Mouse (Mus musculus): Measurements from ENCODE around the gene Aldh3b3. TPM values are rescaled to one million over a fixed set of nuclear protein-coding genes. Genes with fewer than 3 reads are reported as not detected.

Aldh3b3 gene
- polyA plus RNA-seq, 1 experiment from 2014 or later, result 0.11 TPM

GRCm38 (mm10) chr19:4012432-4013022, 54.1 kb downstream of the Aldh3b3 start, which contains the start of gene Ndufv1:
TSS of gene Ndufv1 (minus strand) at chr19:4012806.
- H3K27ac ChIP-seq, result peak within 1 kb of the TSS; percentile 21; the same call in 1 of the 2 replicates
- H3K36me3 ChIP-seq, result peaks cover 28% of the 10 kb centered on the region
- peak within 1 kb of the TSS; percentile 57 for H3K9ac ChIP-seq
- under 1% methylated on average over 45 of the region's 45 CpGs for WGBS
- no peaks in the 10 kb centered on the region for H3K9me3 ChIP-seq
- no peaks in the 10 kb centered on the region for H3K27me3 ChIP-seq
- ATAC-seq (ENCODE audit: borderline replicate concordance, extremely low read depth, low FRiP score, low TSS enrichment), result peak; percentile 99
- peak within 1 kb of the TSS; percentile 65 for H3K4me2 ChIP-seq
- H3K4me3 ChIP-seq, result peak within 1 kb of the TSS; percentile 62
- peaks cover 11% of the 10 kb centered on the region for H3K4me1 ChIP-seq

DNA sequence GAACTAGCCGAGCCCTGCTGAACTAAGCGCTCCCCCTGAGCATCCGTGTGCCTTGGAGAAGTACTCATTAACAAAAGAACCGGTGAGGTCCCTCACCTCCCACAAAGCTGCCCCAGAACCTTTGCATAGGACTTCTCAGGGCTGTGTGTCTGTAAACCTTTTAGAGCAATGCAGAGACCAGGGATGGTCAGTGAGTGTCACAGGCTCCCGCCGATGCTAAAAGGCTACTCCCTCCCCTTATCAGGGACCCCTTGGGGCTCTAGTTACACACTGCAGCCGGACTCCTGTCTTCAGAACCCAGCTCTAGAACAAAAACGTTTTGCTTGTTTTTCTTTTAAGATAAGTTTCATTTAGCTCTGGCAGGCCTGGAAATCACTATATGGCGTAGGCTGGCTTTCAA, 54.6 kb downstream of the Aldh3b3 start:
- WGBS, result 11% methylated on average over 9 of the region's 9 CpGs
- Histone ChIP-seq H3K4me1 (peaks cover 11% of the 10 kb centered on the region), H3K9me3 (no peaks in the 10 kb centered on the region), H3K27me3 (no peaks in the 10 kb centered on the region), H3K36me3 (peaks cover 22% of the 10 kb centered on the region), H3K4me3 (peak overlapping the region; percentile 62), H3K4me2 (peak overlapping the region; percentile 57), H3K9ac (peak overlapping the region; percentile 39), H3K27ac (no peak overlapping the region)
- ATAC-seq (ENCODE audit: borderline replicate concordance, extremely low read depth, low FRiP score, low TSS enrichment), result peak; percentile 21; the same call in 1 of the 2 replicates

DNA sequence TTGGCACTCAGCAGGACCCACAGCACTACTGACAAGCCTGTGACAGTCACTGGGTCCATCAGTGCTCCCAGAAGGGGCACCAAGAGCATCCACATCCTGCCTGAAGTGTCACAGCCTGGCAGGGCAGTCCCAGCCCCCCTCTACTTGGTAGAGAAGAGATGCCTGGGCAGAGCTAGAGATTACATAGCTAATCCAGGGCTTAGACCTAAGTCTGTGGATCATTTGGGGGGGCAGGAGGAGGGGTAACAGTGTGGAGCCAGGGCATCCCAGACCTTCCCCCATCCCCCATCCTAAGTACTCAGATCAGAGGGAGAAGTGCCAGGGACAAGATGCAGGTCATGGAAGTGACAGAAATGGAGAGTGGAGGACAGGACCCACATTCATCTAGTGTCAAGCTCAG, 56.4 kb downstream of the Aldh3b3 start:
- Histone ChIP-seq H3K27ac (no peak overlapping the region), H3K4me2 (no peak overlapping the region), H3K9ac (no peak overlapping the region), H3K9me3 (no peaks in the 10 kb centered on the region), H3K27me3 (no peaks in the 10 kb centered on the region), H3K4me1 (peaks cover 15% of the 10 kb centered on the region), H3K36me3 (peaks cover 9% of the 10 kb centered on the region), H3K4me3 (no peak overlapping the region)
- no peak for ATAC-seq (ENCODE audit: borderline replicate concordance, extremely low read depth, low FRiP score, low TSS enrichment)

GRCm38 (mm10) chr19:4015635-4016034, 57.2 kb downstream of the Aldh3b3 start:
- no peaks in the 10 kb centered on the region for H3K27me3 ChIP-seq
- H3K9ac ChIP-seq, result no peak overlapping the region
- no peak for ATAC-seq (ENCODE audit: borderline replicate concordance, extremely low read depth, low FRiP score, low TSS enrichment)
- no peaks in the 10 kb centered on the region for H3K9me3 ChIP-seq
- no peak overlapping the region for H3K27ac ChIP-seq
- no peak overlapping the region for H3K4me3 ChIP-seq
- H3K4me1 ChIP-seq, result peaks cover 15% of the 10 kb centered on the region
- WGBS, result 53% methylated on average over 5 of the region's 5 CpGs
- H3K4me2 ChIP-seq, result no peak overlapping the region
- peaks cover 4% of the 10 kb centered on the region; the same call in 1 of the 2 replicates for H3K36me3 ChIP-seq

- Histone ChIP-seq H3K4me2 (no peak overlapping the region), H3K27me3 (no peaks in the 10 kb centered on the region), H3K27ac (no peak overlapping the region), H3K36me3 (no peaks in the 10 kb centered on the region), H3K4me3 (no peak overlapping the region), H3K4me1 (peaks cover 5% of the 10 kb centered on the region; the same call in 1 of the 2 replicates), H3K9ac (no peak overlapping the region), H3K9me3 (no peaks in the 10 kb centered on the region)
- no peak for ATAC-seq (ENCODE audit: borderline replicate concordance, extremely low read depth, low FRiP score, low TSS enrichment)
- WGBS, result 40% methylated on average over 10 of the region's 10 CpGs
Measured at GRCm38 (mm10) chr19:4017921-4018587, 59.6 kb downstream of the Aldh3b3 start.

- no peaks in the 10 kb centered on the region for H3K27me3 ChIP-seq
- H3K4me3 ChIP-seq, result no peak overlapping the region
- H3K4me1 ChIP-seq, result peaks cover 5% of the 10 kb centered on the region; the same call in 1 of the 2 replicates
- no peaks in the 10 kb centered on the region for H3K9me3 ChIP-seq
- no peaks in the 10 kb centered on the region for H3K36me3 ChIP-seq
- H3K9ac ChIP-seq, result no peak overlapping the region
- H3K4me2 ChIP-seq, result no peak overlapping the region
- WGBS, result 23% methylated on average over 18 of the region's 18 CpGs
- ATAC-seq (ENCODE audit: borderline replicate concordance, extremely low read depth, low FRiP score, low TSS enrichment), result peak; percentile 92; the same call in 1 of the 2 replicates
- H3K27ac ChIP-seq, result peak overlapping the region; percentile 1; the same call in 1 of the 2 replicates
Measured at GRCm38 (mm10) chr19:4018743-4019583, 60.5 kb downstream of the Aldh3b3 start.

Other genes with a start within 250 kb of the Aldh3b3 start
- 25.9 and 31.8 TPM in 2 replicates for gene Kmt5b, start 191.2 kb upstream of the Aldh3b3 start, polyA plus RNA-seq (2015; fragmentation: Nextera tagmentation; extraction: Ambion mirVana)
- 55.8 and 68.1 TPM in 2 replicates for gene Chka, start 106.9 kb upstream of the Aldh3b3 start, polyA plus RNA-seq (2015; fragmentation: Nextera tagmentation; extraction: Ambion mirVana)
- gene Tcirg1, start 51.5 kb upstream of the Aldh3b3 start, polyA plus RNA-seq (2015; fragmentation: Nextera tagmentation; extraction: Ambion mirVana), result 46.6 and 53.1 TPM in 2 replicates
- gene Ndufs8, start 45.9 kb upstream of the Aldh3b3 start, polyA plus RNA-seq (2015; fragmentation: Nextera tagmentation; extraction: Ambion mirVana), result 303 and 306 TPM in 2 replicates
- 3.5 and 4.6 TPM in 2 replicates for gene Aldh3b1, start 28.8 kb upstream of the Aldh3b3 start, polyA plus RNA-seq (2015; fragmentation: Nextera tagmentation; extraction: Ambion mirVana)
- gene Unc93b1, start 23.5 kb upstream of the Aldh3b3 start, polyA plus RNA-seq (2015; fragmentation: Nextera tagmentation; extraction: Ambion mirVana), result 18.4 and 22.3 TPM in 2 replicates
- gene Aldh3b2, start 13.7 kb downstream of the Aldh3b3 start, polyA plus RNA-seq (2015; fragmentation: Nextera tagmentation; extraction: Ambion mirVana), result 1.3 and 1.5 TPM in 2 replicates
- 11.1 and 12.5 TPM in 2 replicates for gene Acy3, start 27.9 kb downstream of the Aldh3b3 start, polyA plus RNA-seq (2015; fragmentation: Nextera tagmentation; extraction: Ambion mirVana)
- not detected in 2 replicates for gene Tbx10, start 34.1 kb downstream of the Aldh3b3 start, polyA plus RNA-seq (2015; fragmentation: Nextera tagmentation; extraction: Ambion mirVana)
- gene Nudt8, start 41.9 kb downstream of the Aldh3b3 start, polyA plus RNA-seq (2015; fragmentation: Nextera tagmentation; extraction: Ambion mirVana), result 25.9 and 28.0 TPM in 2 replicates
- 2.3 and 2.4 TPM in 2 replicates for gene Gm49405, start 42.0 kb downstream of the Aldh3b3 start, polyA plus RNA-seq (2015; fragmentation: Nextera tagmentation; extraction: Ambion mirVana)
- gene Doc2g, start 44.7 kb downstream of the Aldh3b3 start, polyA plus RNA-seq (2015; fragmentation: Nextera tagmentation; extraction: Ambion mirVana), result 3.6 and 4.9 TPM in 2 replicates
- gene Ndufv1, start 54.2 kb downstream of the Aldh3b3 start, polyA plus RNA-seq (2015; fragmentation: Nextera tagmentation; extraction: Ambion mirVana), result 191 and 199 TPM in 2 replicates
- gene Gstp1, start 79.3 kb downstream of the Aldh3b3 start, polyA plus RNA-seq (2015; fragmentation: Nextera tagmentation; extraction: Ambion mirVana), result 470 and 486 TPM in 2 replicates
- gene Gstp2, start 87.4 kb downstream of the Aldh3b3 start, polyA plus RNA-seq (2015; fragmentation: Nextera tagmentation; extraction: Ambion mirVana), result 3.9 and 5.2 TPM in 2 replicates
- gene Gstp3, start 100.9 kb downstream of the Aldh3b3 start, polyA plus RNA-seq (2015; fragmentation: Nextera tagmentation; extraction: Ambion mirVana), result 0.22 and 0.83 TPM in 2 replicates
- not detected in 2 replicates for gene Cabp2, start 122.9 kb downstream of the Aldh3b3 start, polyA plus RNA-seq (2015; fragmentation: Nextera tagmentation; extraction: Ambion mirVana)
- gene Cdk2ap2, start 138.5 kb downstream of the Aldh3b3 start, polyA plus RNA-seq (2015; fragmentation: Nextera tagmentation; extraction: Ambion mirVana), result 100 and 103 TPM in 2 replicates
- 12.5 and 13.8 TPM in 2 replicates for gene Pitpnm1, start 141.4 kb downstream of the Aldh3b3 start, polyA plus RNA-seq (2015; fragmentation: Nextera tagmentation; extraction: Ambion mirVana)
- 104 and 106 TPM in 2 replicates for gene Aip, start 167.2 kb downstream of the Aldh3b3 start, polyA plus RNA-seq (2015; fragmentation: Nextera tagmentation; extraction: Ambion mirVana)
- not detected in 2 replicates for gene Gpr152, start 181.1 kb downstream of the Aldh3b3 start, polyA plus RNA-seq (2015; fragmentation: Nextera tagmentation; extraction: Ambion mirVana)
- 0.11 TPM in 1 of 2 replicates, not detected in the other for gene Cabp4, start 185.4 kb downstream of the Aldh3b3 start, polyA plus RNA-seq (2015; fragmentation: Nextera tagmentation; extraction: Ambion mirVana)
- 157 and 168 TPM in 2 replicates for gene Coro1b, start 190.0 kb downstream of the Aldh3b3 start, polyA plus RNA-seq (2015; fragmentation: Nextera tagmentation; extraction: Ambion mirVana)
- 3.4 and 13.5 TPM in 2 replicates for gene Ptprcap, start 195.0 kb downstream of the Aldh3b3 start, polyA plus RNA-seq (2015; fragmentation: Nextera tagmentation; extraction: Ambion mirVana)
- 45.0 and 49.4 TPM in 2 replicates for gene Rps6kb2, start 204.7 kb downstream of the Aldh3b3 start, polyA plus RNA-seq (2015; fragmentation: Nextera tagmentation; extraction: Ambion mirVana)
- gene Carns1, start 216.8 kb downstream of the Aldh3b3 start, polyA plus RNA-seq (2015; fragmentation: Nextera tagmentation; extraction: Ambion mirVana), result 2.4 and 2.8 TPM in 2 replicates
- gene Tbc1d10c, start 232.6 kb downstream of the Aldh3b3 start, polyA plus RNA-seq (2015; fragmentation: Nextera tagmentation; extraction: Ambion mirVana), result 2.5 and 6.7 TPM in 2 replicates
- 974 TPM in 2 replicates for gene Ppp1ca, start 233.4 kb downstream of the Aldh3b3 start, polyA plus RNA-seq (2015; fragmentation: Nextera tagmentation; extraction: Ambion mirVana)
- 32.5 and 34.7 TPM in 2 replicates for gene Rad9a, start 243.0 kb downstream of the Aldh3b3 start, polyA plus RNA-seq (2015; fragmentation: Nextera tagmentation; extraction: Ambion mirVana)

Measured in lung, embryonic 15.5 days (tissue).